Mouse (Mus musculus): ENCODE results near the gene Setdb1.

Setdb1 gene

DNA sequence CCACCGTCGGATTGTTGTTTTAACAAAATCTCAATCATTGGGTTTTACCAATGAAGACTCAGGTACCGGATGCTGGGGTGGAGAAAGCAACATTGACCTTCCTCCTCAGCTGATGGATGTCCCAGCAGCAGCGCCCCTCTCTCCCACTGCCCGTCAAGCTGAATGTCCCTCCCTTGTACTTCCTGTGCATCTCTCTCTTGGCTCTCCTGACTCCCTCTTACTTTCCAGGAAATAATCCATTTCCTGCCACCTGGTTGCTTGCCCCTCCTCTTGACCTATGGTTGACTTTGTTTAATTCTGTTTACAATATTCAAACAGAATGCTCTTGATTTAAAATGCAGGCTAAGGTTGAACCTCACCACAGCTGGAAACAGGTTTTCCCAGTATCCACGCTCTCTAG, 66.8 kb downstream of the Setdb1 start:
- peak; percentile 45 for DNase-seq

DNA sequence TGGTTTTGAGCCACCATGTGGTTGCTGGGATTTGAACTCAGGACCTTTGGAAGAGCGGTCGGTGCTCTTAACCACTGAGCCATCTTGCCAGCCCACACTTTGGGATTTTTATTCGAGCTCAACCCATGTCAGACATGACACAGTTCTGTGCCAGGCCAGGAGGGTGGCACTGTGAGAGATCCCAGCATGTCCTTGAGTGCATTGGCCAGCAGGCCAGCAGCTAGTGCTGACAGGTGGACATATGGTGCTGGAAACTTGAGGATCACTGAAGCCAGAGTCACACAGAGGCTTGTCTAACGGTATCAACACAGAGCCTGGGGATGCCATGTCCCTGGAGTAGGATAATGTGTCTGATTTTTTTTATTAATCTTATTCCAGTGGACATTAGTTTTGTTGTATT, 67.6 kb downstream of the Setdb1 start:
- DNase-seq: peak; percentile 92

DNA sequence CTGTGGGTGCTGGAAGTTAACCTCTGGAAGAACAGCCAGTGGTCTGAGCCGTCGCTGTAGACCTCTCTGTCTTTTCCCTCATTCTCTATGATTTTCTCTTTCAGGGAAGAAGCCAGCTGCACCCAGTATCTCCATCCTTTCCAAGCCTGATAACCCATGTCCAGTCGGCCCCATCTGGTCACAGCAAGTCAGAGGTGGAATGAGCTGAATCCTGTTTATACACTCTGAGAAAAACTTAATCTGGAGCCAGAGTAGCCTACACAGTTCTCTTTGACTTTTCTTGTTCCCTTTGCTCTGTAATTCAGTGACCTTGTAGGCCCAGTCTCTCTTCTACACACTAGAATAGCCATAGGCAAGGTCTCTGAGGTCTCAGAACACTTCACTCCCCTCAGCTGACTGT, 69.5 kb downstream of the Setdb1 start:
- DNase-seq: no peak

DNA sequence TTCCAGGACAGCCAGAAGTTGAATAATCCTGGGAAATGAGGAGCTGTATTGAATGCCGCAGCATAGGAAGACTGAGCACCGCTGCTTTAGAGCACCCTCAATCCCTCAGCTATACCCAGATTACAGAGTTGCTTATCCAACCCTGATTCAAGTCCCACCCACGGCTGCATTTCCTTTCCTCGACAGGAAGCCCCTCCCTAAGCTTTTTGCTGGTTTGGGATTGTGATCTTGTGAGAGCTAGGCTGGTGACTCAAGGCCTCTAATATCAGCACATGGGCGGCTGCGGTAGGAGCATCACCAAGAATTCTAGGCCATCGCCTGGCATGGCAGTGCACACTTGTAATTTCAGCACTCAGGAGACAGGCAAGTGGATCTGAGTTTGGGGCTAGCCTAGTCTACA, 70.5 kb downstream of the Setdb1 start:
- no peak for DNase-seq

DNA sequence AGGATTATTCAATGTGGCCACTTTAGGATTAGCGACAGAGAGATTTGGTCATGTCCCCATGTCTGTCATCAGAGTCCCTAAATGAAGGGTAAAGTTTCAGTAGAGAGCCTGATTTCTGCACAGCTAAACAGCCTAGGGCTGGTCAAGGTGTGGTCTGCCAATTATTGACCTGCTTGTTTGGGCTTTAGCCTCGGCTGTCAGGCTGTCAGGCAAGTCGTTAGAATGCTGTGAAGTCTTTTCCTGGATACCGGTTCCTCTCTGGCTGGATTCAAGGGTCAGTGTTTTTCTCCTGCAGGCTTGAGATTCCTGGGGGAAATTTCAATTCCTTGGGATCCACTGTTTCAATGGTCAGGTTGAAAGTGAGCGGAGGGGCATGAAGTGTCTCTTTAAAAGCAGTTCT, 71.0 kb downstream of the Setdb1 start:
- no peak for DNase-seq

DNA sequence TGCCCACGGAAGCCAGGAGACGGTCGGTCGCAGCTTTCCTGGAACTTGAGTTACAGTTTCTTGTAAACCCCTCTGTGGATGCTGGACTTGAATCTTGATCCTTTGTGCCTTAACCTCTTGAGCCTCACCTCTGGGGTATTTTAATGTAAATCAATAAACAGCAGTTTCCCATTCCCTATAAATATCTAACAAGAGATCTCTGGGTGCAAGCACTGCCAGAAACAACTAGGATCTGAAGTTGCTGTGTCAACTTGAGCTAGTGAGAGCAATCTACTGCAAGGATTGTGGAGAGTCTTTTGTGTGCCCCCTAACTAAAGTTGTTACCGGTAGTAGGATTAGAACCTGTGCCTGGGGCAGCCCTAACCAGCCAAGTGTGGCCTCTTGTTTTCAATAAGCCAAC, 71.6 kb downstream of the Setdb1 start:
- no peak for DNase-seq

DNA sequence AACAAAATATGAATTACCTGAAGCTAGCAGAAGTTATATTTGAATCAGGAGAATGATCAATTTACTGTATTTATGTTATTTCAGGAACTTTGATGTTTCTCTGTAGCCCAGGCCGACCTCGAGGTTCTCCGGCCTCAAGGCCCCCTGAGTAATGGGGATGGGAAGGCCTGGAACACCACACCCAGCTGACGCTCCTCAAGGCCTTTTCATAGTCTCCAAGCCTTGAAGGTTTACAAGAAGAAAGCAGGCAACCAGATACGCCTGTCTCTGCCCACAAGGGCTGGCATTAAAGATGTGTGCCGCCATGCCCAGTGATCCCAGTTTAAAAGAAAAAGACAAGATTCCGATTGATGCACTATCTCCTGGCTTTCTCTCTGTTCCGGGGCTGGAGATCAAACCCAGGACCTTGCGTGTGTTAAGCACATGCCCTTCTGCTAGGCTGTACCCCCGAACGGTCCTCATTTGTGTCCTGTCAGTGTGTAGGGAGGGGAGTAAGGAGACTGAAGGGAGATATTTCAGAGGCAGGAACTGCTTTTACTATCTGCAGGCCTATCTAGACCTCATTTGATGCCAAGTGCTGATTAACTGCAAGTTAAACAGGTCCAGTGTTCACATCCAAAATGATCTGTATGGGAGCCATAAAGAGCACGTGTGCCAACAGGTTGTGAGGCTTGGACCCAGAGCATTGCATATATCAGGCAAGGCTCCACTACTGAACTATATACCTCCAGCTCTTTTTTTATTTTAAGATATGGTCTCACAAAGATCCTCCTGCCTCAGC, 72.3 kb downstream of the Setdb1 start:
- no peak for DNase-seq

DNA sequence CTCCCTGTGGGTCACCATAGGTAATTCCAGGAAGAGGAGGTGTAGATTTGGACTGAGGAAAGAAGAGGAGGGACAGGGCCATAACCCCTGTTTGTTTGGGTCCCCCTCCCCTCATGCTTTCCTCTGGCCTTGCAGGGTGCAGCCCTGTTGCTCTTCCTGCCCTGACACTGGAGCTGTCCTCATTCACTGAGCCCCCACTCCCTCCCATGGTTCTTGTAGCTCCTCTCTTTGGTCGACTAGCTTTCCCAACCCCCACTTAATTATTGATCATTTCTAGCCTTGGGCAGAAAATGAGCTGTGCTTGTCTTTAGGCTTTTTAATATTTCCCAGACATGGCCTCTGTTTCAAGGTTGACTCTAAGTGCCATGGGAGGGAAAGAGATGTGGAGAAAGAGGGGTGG, 72.9 kb downstream of the Setdb1 start:
- DNase-seq: peak; percentile 55

DNA sequence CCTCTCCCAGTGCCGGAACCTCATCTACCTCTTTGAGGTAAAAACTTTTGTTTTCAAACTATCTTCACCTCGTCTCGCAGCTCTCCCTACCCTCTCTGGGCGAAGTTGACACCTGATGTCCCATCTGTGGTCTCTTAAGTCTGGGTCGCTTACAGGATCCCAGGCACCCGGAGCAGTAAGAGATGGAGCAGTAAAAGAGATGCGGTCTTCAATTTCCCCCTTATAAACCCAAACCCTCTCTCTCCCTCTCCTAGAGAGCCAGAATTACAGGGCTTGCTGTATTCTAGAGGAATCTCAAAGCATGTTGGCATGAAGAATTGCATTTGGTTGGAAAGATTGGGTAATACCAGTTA, 73.4 kb downstream of the Setdb1 start:
- DNase-seq: no peak

DNA sequence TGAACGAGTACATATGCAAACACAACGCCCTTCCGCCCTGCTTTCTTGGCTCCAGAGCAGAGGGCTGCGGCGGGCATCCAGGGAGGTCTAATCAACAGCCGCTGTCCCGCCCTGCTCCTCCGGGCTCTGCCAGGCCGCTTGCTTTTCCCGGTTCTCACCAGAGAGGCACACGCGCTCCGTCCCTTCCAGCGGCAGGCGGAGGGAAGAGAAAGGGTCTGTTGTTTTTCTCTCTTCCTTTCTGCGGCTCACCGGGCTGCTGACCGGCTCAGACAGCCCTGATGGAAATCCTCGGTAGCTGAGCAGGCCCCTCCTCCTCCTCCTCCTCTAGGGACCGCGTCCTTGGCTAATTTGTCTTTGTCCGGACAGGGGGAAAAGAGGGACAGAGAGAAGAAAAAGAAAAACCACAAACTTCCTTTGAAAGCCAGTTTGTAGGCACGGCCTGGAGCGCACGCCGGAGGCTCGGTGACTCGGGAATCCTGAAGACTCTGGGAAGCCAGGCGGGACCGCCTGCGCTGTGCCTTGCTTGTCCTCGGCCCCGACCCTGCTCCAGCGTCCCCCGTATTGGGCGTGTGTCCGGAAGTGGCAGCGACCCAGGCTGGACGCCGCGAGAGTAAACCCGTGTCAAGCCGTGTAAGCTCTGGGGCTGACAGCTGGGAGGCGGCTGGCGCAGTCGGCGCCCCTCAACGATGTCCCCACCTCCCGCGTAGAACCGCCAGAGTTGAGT, 74.0 kb downstream of the Setdb1 start:
- peak; percentile 89 for DNase-seq

DNA sequence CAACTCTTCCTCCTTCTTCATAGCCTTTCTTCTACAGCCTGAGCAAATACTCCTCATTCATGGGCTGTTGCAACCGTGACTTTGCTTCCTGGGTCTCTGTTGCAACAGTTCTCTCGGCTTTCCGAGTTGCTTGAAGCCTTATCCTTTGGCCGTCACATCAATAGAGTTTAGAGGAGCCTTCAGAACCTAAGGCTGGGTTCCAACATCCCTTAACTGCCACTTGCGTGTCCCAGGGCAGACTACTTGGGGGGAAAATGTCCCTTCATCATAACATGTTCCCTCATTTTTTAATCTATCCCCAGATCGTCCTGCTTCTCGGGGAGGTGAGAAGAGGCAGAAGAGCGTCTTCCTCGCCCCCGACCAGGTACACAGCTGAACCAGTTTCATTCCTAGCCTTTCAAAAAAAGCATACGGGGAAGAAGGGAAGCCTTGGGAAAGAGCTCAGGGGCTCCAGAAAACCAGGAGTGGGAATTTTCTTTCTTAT, 74.6 kb downstream of the Setdb1 start:
- DNase-seq: peak; percentile 71

DNA sequence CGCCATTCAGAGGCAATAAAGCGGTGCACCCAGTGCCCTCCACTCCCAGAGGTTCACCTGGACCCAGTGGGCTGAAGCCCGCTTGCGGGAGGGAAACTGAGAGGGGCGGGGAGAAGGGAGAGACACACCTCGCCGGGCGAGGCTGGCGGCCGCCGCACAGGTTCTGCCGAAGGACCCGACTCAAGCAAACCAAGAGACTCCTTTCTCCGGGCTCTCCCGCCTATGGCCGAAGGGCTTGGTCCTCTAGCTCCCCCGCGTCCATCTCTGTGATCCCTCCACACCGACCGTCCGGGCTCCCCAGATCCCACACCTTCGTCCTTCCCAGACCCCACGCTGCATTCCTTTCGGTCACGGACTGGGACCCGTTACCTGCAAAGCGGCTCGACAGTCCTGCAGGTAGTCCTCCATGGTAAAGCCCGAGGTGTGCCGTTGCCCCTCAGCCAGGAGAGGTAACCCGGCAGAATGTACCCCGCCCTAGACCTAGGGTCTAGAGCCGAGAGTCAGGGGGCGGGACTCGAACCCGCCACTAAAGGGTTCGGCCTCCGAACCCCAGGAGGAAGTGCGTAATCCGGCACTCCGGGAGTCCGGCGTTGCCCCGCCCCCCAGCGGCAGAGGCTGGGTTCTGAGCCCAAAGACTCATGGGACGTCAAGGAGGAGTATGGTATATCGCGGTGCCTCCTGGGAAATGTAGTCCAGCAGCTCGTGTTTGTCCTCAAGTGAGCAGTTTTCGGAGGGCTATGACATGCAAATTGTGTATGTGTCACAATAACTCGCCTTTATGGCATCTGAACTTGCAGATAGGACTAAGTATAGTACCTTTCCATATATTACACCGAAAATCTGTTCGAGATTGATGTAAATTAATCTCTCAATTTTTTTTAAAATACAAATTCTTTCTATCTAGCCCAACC, 75.5 kb downstream of the Setdb1 start, which contains the start of the genes Mindy1 and Prune1:
TSS of gene Mindy1 (plus strand) at position 130 of the 911 bp plus-strand sequence.
TSS of gene Prune1 (minus strand) at position 861 of the 911 bp plus-strand sequence.
- peak; percentile 99 for DNase-seq

DNA sequence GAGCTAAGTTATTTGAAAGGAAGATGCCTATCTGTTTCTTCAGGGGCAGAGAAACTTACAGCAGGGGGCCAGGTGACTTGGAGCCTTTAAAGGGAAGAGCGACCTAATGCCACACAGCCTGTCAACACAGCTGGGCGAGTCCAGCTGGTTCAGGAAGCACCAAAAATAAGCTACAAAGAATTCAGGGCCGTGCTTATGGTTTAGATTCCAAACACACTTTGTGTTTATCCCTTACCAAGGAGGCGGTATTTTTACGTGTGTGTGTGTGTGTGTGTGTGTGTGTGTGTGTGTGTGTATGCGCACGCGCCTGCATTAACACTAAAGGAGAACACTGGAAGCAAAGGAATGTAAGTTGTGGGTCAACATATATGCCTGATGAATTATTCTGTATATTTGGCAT, 76.3 kb downstream of the Setdb1 start:
- DNase-seq: peak; percentile 68

DNA sequence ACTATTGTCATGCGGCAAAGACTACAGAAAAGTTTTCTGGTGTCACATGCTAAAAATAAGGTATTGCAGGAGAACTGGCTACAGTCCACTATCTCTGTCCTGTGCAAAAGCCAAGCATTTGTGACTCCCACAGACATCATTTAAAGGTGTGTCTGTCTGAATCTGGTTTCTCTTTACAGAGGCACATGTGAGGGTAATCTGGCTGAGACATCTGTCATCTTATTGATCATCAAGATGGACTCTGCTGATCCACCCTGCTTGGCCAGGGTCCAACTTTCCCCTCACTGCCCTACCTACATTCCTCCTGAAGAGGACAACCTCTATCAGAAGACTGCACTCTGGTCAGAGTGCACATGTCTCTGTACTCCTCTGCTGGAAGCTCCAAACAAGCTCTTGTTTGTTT, 79.9 kb downstream of the Setdb1 start:
- DNase-seq: peak; percentile 59

DNA sequence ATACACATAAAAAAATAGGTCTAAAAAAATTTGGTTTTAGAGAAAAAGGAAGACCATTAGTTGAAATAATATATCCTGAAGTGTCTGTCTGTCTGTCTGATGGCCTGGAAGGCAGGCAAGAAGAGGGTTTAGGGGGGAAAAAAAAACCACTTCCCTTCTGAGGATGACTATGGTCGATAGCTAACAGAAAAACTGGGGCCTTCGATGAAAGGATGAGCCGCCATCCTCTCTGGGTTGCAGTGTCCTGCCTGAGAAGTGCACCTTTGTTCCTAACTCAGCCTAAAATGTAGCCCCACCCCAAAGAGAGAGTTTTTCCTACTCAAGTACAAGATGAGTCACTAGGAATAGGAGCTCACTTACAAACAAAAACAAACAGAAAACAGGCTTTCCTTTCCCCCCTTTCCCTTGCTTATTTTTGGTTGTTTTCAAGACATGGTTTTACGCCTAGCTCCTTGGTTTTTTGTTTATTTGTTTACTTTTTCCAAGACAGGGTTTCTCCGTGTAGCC, 80.5 kb downstream of the Setdb1 start:
- DNase-seq: no peak

DNA sequence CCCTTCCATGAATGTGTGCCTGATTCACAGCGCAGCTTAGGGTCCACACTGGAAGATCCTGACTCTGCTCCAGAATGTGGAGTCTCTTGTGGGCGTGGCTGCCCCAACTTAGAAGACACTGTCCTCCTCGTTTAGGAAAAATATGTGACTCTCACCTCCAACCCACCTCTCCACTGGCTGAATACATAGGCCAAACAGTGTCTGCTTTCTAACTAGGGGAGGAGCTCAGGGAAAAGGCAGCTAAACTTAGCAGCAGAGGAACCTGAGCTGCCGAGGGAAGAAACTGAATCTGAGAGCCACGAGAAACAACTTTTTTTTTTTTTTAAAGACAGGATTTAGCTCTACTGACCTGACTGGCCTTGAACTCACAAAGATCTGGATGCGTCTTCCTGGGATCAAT, 81.8 kb downstream of the Setdb1 start:
- DNase-seq: peak; percentile 57

DNA sequence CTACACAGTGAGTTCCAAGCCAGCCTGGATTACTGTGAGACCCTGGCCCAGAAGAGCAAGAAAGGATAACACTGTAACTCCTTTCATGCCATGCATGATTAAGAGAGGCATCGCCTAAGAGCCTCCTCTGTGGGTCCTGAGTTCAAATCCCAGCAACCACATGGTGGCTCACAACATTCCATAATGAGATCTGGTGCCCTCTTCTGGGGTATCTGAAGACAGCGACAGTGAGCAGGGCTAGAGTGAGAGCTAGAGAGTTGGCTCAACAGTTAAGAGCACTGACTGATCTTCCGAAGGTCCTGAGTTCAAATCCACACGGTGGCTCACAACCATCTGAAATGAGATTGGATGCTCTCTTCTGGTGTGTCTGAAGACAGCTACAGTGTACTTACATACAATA, 82.5 kb downstream of the Setdb1 start:
- DNase-seq: peak; percentile 63

All from cerebellum, adult 9-11 months (tissue).